Mouse (Mus musculus) kidney, postnatal 36 days (tissue): ENCODE results near the gene Cryaa.
A peak's percentile ranks its signal among the peaks of the same experiment; 100 is the strongest.

ENCODE experiments used
- DNase-seq, 2 experiments: peaks; one replicate each; pipeline ENCODE4 v3.0.0; 2021 to 2022; ENCODE audit warnings: mixed read lengths in 2 of 2

Gene Cryaa

GRCm38 (mm10) chr17:31710455-31710854 is 32.8 kb downstream of the Cryaa start:
- DNase-seq = peak in 1 of 2 experiments; percentile 49

GRCm38 (mm10) chr17:31713709-31714108 is 36.1 kb downstream of the Cryaa start:
- DNase-seq = no peak

- DNase-seq = no peak
These were observed 36.5 kb downstream of the Cryaa start for GRCm38 (mm10) chr17:31714125-31714524.

GRCm38 (mm10) chr17:31715006-31715405 is 37.4 kb downstream of the Cryaa start:
- DNase-seq = no peak

- DNase-seq = no peak
These were observed 44.0 kb downstream of the Cryaa start for GRCm38 (mm10) chr17:31721637-31722036.

- DNase-seq = no peak
These were observed 47.8 kb downstream of the Cryaa start for GRCm38 (mm10) chr17:31725366-31725765.

GRCm38 (mm10) chr17:31726216-31726615 is 48.6 kb downstream of the Cryaa start:
- no peak for DNase-seq

GRCm38 (mm10) chr17:31727230-31727629 is 49.6 kb downstream of the Cryaa start:
- peak; percentile 61 to 63 for DNase-seq

GRCm38 (mm10) chr17:31728043-31728442 is 50.4 kb downstream of the Cryaa start:
- no peak for DNase-seq

GRCm38 (mm10) chr17:31728968-31729501 is 51.4 kb downstream of the Cryaa start:
- peak; percentile 85 for DNase-seq

GRCm38 (mm10) chr17:31731038-31731437 is 53.4 kb downstream of the Cryaa start:
- DNase-seq = no peak
